Mouse (Mus musculus): Measurements from ENCODE around the gene Trappc6a.

Trappc6a gene

GRCm38 (mm10) chr7:19508150-19508923, at the start of gene Trappc6a, which contains the start of gene Bloc1s3:
Gene Trappc6a, plus strand, starts transcription at chr7:19508395.
Gene Bloc1s3, minus strand, starts transcription at chr7:19508367.
- DNase-seq: peak; percentile 92

GRCm38 (mm10) chr7:19458591-19459111, 49.5 kb upstream of the Trappc6a start, which contains the start of gene Mark4:
Gene Mark4, minus strand, starts transcription at chr7:19458821.
- peak; percentile 78 for DNase-seq

- DNase-seq: peak; percentile 38
Measured at GRCm38 (mm10) chr7:19459144-19459870, 48.9 kb upstream of the Trappc6a start.

- DNase-seq: no peak
Measured at GRCm38 (mm10) chr7:19460500-19460899, 47.7 kb upstream of the Trappc6a start.

GRCm38 (mm10) chr7:19461488-19461887, 46.7 kb upstream of the Trappc6a start:
- no peak for DNase-seq

- DNase-seq: no peak
Measured at GRCm38 (mm10) chr7:19462443-19462842, 45.8 kb upstream of the Trappc6a start.

GRCm38 (mm10) chr7:19462884-19463381, 45.3 kb upstream of the Trappc6a start, which contains the start of gene Exoc3l2:
Gene Exoc3l2, plus strand, starts transcription at chr7:19463331.
- DNase-seq: no peak

GRCm38 (mm10) chr7:19464367-19465307, 43.6 kb upstream of the Trappc6a start:
- DNase-seq: no peak

GRCm38 (mm10) chr7:19466602-19467145, 41.5 kb upstream of the Trappc6a start:
- DNase-seq: no peak

GRCm38 (mm10) chr7:19467638-19468037, 40.6 kb upstream of the Trappc6a start:
- DNase-seq: no peak

- DNase-seq: no peak
Measured at GRCm38 (mm10) chr7:19468279-19468678, 39.9 kb upstream of the Trappc6a start.

GRCm38 (mm10) chr7:19469404-19469803, 38.8 kb upstream of the Trappc6a start:
- DNase-seq: no peak

GRCm38 (mm10) chr7:19470308-19470707, 37.9 kb upstream of the Trappc6a start:
- DNase-seq: no peak

GRCm38 (mm10) chr7:19472403-19472802, 35.8 kb upstream of the Trappc6a start:
- DNase-seq: peak; percentile 16

GRCm38 (mm10) chr7:19473875-19474443, 34.2 kb upstream of the Trappc6a start:
- DNase-seq: peak; percentile 75

- DNase-seq: no peak
Measured at GRCm38 (mm10) chr7:19477084-19477483, 31.1 kb upstream of the Trappc6a start.

- no peak for DNase-seq
Measured at GRCm38 (mm10) chr7:19477624-19478384, 30.4 kb upstream of the Trappc6a start.

GRCm38 (mm10) chr7:19483281-19483680, 24.9 kb upstream of the Trappc6a start:
- DNase-seq: no peak

GRCm38 (mm10) chr7:19485488-19485887, 22.7 kb upstream of the Trappc6a start:
- DNase-seq: no peak

- no peak for DNase-seq
Measured at GRCm38 (mm10) chr7:19486549-19486948, 21.6 kb upstream of the Trappc6a start.

- no peak for DNase-seq
Measured at GRCm38 (mm10) chr7:19489525-19489924, 18.7 kb upstream of the Trappc6a start.
